Mouse (Mus musculus): ENCODE results near the gene Fos. TPM values are rescaled to one million over a fixed set of nuclear protein-coding genes. Genes with fewer than 3 reads are reported as not detected.
"Not testable (repeated sequence)": the region's sequence is repeated elsewhere in the genome, so short reads cannot be mapped to it uniquely, and the experiment has no call there.

Gene Fos
- polyA plus RNA-seq, 1 experiment, result 0.63 TPM

DNA sequence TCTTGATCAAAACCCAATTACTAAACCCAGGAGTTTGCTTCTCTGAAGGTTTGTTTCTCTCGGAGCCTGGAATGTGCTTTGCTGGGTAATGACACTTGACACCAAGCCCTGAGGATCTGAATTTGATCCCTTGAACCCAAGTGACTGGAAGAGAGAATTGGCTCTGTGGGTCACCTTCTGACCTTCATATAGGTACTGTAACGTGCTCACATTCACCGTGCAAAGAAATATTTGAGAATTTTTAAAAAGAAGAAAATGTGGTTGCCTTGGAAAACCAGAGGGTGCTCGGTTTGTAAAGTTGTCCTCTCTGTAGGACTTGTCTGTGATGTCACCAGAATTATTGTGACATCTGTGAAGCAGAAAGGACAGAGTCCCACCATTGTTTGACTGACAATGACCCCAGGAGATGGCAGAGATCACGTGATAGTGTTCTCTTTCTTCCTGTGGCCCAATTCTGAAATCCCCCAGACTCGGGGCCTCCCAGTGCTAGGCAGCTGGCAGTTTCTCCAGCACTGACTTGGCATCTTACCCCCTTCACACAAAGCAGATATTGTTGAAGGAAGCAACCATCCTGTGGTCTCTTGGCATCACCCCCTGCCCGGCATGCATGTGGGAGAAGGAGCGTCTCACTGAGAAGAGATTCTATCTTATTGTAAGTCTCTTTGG lies 50.6 kb downstream of the Fos start:
- Histone ChIP-seq H3K4me3 (ENCODE audit: control insufficient read depth, low read depth, low read length) (no peak overlapping the region), H3K36me3 (ENCODE audit: control insufficient read depth, insufficient read depth, low read length) (no peaks in the 10 kb centered on the region), H3K27me3 (ENCODE audit: control insufficient read depth, insufficient read depth, low read length) (no peaks in the 10 kb centered on the region), H3K4me1 (ENCODE audit: control insufficient read depth, insufficient read depth, low read length) (no peaks in the 10 kb centered on the region), H3K27ac (ENCODE audit: control insufficient read depth, insufficient read depth, low read depth, low read length) (no peak overlapping the region)
- TF ChIP-seq CTCF (IDR thresholded peaks at IDR 0.05; ENCODE audit: control insufficient read depth, insufficient read depth, insufficient replicate concordance, low read depth, low read length) (no peak), POLR2A (IDR thresholded peaks at IDR 0.05; ENCODE audit: control insufficient read depth, low read depth, low read length) (no peak)

DNA sequence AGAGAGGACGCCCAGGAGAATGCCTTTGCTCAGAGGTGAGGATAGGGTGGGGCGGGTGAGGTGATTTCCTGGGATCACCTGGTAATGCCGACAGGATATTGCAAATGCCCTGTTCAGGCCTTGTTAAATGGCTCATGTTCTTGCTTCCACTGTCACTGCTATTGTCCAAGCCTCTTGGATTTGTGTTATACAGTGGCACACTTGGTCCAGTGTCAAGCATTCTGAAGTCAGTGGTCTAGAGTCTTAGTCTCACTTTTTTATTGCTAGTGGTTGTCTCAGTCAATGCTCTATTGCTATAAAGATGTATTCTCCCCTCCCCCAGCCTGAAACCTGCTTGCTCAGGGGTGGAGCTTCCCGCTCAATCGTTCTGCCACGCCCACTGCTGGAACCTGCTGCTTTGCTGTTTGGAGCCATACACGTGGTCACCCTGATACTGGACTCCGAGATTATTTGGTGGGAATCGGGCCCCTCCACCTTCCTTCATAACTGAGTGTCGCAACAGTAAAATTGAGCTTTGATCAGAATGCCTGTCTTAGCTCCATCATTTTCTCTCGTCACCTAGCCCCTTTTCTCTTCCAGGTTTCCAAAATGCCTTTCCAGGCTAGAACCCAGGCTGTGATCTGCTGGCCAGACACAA lies 51.3 kb downstream of the Fos start:
- not testable (repeated sequence) for H3K4me3 ChIP-seq (ENCODE audit: control insufficient read depth, low read depth, low read length); H3K36me3 ChIP-seq (ENCODE audit: control insufficient read depth, insufficient read depth, low read length); H3K4me1 ChIP-seq (ENCODE audit: control insufficient read depth, insufficient read depth, low read length); H3K27ac ChIP-seq (ENCODE audit: control insufficient read depth, insufficient read depth, low read depth, low read length); H3K27me3 ChIP-seq (ENCODE audit: control insufficient read depth, insufficient read depth, low read length)

Other genes starting within 250 kb of the Fos start
- 11.1 and 13.1 TPM in 2 replicates for gene Mlh3, start 203.3 kb upstream of the Fos start, polyA plus RNA-seq (2012; rRNA removed)
- 187 and 199 TPM in 2 replicates for gene Acyp1, start 185.5 kb upstream of the Fos start, polyA plus RNA-seq (2012; rRNA removed)
- gene Zc2hc1c, start 185.3 kb upstream of the Fos start, polyA plus RNA-seq (2012; rRNA removed), result 11.6 and 13.7 TPM in 2 replicates
- gene Nek9, start 134.5 kb upstream of the Fos start, polyA plus RNA-seq (2012; rRNA removed), result 18.2 and 20.3 TPM in 2 replicates
- gene Tmed10, start 99.0 kb upstream of the Fos start, polyA plus RNA-seq (2012; rRNA removed), result 86.0 and 87.3 TPM in 2 replicates
- gene Jdp2, start 125.1 kb downstream of the Fos start, polyA plus RNA-seq (2012; rRNA removed), result 0.81 and 0.91 TPM in 2 replicates
- gene Batf, start 212.8 kb downstream of the Fos start, polyA plus RNA-seq (2012; rRNA removed), result 0.59 and 1.1 TPM in 2 replicates

Data from testis, adult 2 months (tissue).